Mouse (Mus musculus): ENCODE data around the gene Efhc1.

The Efhc1 gene

DNA sequence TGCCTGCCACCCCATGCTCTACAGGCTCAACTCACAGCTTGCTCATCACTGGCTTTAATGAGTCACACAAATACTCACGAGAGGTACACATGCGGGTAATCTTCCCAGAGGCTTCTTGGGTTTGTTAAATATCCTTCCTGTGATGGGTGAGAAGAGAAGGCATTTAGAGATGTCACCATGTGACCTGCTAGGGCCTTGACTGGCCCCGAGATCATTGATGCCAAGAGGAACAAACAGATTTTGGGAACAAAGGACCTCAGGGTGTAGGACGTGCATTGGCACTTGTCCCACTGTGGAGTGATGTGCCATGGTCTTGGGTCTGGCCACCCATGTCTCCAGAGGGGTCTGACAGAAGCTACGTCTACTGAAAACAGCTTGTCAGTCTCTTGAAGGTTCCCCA is 55.3 kb downstream of the Efhc1 start:
- in situ Hi-C loops (cut with MboI, MseI), result no loop called here

DNA sequence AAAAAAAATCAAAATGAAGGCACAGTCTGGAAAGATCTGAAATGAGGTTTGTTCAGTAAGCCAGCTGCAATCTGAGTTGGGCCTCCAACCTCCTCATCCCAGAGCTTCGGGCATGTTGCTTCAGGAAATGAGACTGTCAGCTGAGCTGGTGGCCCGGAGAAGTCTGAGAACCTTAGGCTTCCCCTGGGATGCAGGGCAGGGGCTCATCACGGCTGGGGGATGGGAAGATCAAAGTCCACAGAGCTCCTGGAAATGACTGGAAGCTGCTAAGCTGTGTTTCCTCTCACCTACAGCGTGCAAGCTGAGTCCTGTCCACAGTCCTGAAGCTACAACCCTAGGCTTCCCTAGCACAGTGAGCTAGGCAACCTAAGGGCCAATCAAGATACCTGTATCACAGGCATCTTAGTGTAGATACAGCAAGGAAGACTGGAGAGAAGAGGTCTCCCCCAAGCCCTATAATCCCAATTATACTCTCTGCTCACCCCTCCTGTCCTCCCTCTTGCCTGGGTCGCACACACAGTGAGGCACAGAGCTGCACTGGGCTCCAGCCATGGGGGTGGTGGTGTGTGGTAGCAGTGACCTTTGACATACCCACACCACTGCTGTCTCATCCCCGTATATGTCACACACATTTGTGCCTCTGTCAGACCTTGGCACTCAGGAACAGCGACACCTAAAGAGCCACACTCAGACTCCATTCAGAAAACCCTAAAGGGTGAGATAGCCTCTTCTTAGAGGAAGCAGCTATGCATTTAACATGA is 56.7 kb downstream of the Efhc1 start:
- in situ Hi-C loops (cut with MboI, MseI), result no loop called here

DNA sequence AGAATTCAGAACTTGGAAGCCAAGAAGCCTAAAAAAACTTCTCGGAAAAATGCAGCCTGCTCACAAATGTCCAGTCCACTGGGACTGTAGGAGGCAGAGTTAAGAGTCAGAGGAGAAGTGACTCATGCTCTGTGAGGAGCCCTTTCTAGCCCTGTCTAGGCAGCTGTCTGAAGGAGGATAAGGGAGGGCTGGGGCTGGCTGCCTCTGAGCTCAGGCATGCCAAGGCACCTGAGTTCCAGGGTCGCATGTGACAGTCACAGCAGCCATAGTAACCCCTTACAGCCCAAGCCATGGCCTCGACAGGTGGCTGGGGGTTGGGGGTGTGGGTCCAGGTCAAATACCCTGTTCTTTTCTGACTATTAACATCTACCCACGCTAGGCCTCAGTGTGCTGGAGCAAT is 57.5 kb downstream of the Efhc1 start:
- in situ Hi-C loops (cut with MboI, MseI), result no loop called here

DNA sequence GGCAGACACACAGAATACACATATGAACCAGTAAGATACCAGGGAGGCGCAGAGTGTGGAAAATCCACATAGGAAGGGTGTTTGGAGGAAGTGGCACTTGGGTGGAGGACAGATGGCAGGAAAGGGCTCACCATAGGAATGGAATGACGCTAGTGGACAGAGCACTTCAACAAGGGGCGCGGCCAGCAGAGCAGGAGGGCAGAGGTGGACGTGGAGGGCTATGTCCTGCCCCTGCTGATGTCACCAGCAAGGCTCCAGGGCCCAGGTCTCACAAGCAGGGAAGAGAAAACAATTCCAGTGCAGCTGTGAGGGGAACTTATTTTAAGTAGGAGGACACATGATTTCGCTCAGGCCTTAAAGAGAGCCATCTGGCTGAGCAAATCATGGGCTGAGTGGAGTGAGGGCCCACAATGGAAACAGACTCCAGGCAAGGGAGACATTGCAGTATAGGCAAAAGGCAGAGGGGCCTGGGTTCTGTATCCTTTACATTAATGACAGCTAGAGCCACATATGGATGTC is 58.9 kb downstream of the Efhc1 start:
- in situ Hi-C loops (cut with MboI, MseI), result no loop called here

DNA sequence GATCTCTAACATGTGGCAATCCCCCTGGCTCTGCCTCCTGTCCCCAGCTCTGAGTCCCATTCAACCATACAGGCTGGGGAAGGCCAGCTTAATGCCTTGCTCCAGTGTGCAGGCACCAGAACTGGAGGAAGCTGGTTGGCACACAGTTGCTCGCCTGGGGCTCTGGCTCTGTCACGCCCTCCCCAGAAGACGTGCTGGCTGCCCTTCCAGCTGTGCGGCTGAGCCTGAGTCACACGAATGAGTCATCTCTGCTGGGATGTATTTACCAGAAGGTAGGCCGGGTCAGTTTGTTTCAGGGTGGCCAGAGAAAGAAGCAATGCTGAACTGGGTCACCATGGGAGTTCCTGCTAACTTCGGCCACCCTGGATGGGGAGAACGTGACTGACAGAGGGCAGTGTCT is 63.0 kb downstream of the Efhc1 start:
- in situ Hi-C loops (cut with MboI, MseI), result no loop called here

DNA sequence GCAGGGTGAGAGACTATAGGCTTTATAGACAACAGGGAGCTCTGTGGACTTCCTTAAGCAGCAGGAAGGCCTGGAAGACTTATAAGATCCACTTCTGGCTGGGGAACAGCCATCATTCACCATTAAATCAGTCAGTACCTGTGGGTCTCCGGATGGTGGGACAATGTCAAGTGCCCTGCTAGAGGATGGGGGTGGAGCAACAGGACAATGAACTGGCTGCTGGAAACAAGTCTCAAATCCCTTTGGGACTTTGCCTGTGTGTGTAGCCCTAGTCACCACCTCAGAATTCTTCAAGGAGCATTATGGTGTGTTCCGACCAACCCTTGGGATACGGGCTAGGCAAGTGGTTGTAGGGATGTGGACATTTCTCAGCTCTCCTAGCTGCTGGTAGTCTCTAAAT is 71.7 kb downstream of the Efhc1 start:
- in situ Hi-C loops (cut with MboI, MseI), result no loop called here

DNA sequence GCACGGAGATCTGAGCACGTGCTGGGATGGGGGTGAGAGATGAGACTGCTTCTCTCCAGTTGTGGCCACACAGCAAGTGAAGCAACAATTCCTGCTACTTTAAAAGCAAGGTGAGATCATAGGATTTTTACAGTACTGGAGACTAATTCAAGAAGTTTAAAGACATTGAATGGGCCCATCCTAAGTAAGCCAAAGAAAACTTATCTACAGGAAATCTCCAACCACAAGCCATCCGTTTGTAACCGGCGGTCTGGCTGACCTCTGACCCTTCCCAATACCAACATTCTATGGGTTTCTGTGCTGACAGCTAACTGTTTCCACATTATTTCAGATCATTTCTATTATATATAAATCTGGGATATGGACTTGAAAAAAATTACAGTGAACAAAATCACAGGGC is 73.8 kb downstream of the Efhc1 start:
- in situ Hi-C loops (cut with MboI, MseI), result no loop called here

DNA sequence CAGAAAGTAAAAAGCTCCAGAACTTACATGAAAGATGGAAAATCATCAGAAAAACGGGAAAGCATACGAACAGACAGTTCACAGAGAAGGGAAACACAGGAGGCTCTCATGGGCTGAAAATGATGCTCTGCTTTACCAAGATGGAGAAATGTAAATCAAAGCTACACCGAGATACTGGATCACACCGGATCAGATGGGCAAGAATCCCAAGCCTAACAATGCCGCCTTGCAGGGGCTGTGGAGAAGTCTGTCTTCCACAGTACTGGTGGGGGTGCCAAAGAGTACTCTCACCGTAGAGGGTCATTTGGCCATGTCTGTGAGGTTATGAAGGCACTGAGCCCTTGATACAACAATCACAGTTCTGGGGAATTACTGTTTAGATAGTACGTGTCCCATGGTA is 75.1 kb downstream of the Efhc1 start:
- in situ Hi-C loops (cut with MboI, MseI), result no loop called here

DNA sequence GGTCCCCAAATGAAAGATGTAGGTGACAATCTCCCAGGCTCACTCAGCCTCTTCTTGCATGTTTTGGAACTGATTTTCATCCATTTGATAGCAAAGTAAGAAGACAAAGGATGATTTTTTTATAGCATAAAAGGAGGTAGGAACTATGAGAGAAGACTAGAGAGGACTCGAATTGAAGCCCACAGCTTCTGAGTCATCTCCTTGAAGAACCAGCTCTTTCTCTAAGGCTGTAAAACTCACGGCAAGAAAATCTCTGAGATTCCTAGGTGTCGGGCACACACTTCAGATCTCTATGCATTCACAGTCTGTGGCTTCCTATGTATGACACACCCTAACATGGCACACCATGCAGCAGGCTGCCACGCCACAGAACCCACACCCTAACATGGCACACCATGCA is 77.6 kb downstream of the Efhc1 start:
- in situ Hi-C loops (cut with MboI, MseI), result no loop called here

DNA sequence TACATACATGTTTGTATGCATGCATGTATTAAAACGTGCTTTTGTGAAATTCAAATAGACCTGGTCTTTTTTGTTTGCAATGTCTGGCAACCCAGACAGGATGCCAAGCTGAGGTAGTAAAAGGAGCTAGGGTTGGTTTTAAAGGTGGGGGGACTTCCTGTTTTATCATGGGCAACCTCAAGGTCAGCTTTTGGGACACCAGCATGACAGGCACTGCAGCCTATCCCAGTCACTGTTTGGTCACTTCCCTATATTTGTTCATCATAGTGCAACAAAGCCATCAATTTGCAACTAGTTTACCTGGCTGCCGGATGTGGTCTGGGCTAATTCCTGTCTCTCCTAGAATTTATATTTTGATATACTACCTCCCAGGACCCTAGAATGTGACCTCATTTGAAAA is 80.2 kb downstream of the Efhc1 start:
- in situ Hi-C loops (cut with MboI, MseI), result loop anchor here (5.0 kb wide), 1 partner anchor 54 kb away; no protein-coding TSS in a partner anchor

DNA sequence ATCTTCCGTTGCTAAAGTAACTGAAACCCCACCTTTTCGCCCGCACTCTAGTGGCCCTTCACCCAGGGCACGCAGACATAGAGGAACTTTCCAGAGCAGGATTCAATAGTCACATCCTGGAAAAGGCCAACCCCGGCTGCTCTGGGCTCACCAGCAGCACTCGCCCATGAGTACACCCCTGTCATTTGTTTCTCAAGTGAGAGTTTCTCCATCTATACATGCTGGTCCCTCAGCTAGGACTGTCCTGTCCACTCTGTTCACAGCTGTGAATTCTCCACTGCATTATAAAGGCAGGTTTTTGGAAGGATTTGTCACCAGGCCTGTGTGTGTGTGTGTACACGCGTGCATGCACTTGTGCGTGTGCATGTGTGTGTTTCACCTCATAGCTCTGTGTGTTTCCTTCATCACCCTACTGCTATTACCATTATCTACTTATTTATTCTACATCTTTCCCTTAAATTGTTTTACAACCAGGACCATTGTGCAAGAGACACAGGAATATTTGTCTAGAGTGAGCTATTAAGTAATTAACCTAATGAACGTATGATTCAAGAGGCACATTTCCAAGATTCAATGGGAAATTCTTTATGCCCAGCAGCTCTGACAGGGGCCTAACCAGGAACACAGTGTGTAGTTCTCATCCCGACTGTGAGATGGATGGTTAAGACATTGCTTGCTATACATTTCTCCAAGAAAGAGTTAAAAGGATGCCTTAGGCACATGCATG is 81.8 kb downstream of the Efhc1 start:
- in situ Hi-C loops (cut with MboI, MseI), result loop anchor here (5.0 kb wide), 1 partner anchor 56 kb away; no protein-coding TSS in a partner anchor

DNA sequence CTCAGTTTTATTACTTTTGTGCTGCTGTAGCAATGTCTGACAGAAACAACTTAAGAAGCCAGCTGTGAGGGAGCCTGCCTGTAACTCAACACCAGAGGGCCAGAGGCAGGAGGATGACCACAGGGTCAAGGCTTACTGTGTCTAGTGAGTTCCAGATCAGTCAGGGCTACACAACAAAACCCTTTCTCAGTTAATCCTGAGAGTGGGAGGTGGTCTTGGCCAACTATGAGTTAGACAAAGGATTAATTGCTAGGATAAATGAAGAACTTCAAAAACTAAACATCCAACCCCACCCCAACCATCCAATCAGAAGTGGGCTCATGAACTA is 82.3 kb downstream of the Efhc1 start:
- in situ Hi-C loops (cut with MboI, MseI), result loop anchor here (5.0 kb wide), 1 partner anchor 56 kb away; no protein-coding TSS in a partner anchor

DNA sequence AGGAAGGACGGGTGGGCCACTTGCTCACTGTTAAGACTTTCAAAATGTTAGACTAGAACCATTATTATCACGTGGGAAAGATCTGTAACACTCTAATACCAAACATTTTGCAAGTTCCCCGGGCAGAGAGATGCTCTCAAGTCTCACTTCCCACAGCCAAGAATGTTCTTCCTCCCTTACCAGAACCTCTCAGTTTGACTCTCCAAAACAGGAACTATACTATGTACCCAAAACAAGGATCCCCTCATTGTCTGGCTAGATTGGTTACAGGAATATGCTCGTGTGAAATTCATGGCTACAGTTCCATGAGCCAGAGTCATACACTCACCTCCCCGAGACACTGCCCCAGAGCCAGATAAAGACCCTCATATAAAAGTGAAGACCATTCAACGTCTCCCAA is 84.5 kb downstream of the Efhc1 start:
- in situ Hi-C loops (cut with MboI, MseI), result no loop called here

DNA sequence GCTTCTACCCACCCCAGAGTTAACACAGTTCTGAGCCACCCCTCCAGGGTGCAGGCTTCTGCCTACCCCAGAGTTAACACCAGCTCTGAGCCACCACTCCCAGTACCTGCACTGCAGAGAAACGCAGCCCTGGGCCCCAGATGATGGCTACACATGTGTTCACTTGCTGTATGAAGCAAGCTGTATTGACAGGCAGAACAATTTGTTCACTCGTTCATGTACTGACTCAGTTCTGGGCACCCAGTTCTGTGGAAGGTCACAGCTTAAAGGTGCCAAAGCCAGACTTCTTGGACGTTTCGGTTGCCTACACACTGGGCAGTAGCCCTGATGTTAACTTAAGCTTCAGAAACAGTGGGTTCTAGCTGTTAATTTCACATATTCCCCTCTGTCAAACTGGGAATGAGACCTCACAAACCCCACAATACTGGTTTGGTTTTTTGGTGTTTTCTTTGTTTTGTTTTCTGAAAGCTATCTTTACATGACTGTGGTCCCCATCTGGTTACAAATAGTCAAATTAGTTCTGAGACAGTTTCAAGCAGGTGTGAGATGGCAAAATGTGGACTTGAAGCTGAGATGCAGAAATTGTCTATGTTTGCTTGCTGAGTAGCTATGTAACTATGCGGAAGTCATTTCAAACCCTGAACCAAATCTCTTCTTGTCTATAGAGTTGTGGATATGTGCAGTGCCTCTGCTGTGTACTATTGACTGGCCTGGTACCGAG is 86.6 kb downstream of the Efhc1 start:
- in situ Hi-C loops (cut with MboI, MseI), result no loop called here

DNA sequence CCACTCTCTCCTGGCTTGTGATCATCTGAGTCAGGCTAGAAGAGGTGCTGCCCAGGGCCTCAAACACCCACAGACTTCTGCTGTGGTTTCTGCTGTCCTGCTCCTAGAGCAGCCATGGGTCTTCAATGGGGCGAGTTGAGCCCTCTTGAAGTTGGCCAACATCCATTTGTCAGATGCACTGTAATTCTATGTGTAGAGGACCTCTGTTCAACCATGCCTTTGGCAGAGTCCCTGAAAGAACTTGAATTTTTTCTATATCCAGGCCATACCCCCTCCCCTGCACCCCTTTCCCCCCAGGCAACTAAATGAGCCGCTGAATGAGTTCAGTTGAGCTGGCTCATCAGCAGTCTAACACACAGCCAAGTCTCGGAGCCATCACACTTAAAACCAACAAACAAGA is 88.1 kb downstream of the Efhc1 start:
- in situ Hi-C loops (cut with MboI, MseI), result no loop called here

DNA sequence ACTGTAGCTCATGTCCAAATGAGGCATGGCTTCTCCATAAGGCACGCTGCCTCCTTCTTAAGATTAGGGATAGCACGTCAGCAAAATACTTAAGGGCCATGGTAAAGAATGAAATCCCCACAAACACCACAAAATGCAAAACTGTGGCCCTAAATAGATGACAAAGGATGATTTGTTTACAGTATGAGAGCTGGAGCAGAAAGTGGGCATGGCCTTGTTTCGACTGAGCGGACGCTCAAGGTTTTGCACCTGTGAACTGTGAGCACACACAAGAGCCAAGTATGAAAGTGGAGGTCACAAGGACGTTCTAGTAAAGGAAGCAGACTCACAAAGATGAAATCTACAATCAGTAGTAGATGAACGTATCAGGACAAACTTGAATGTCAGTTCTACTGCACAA is 88.7 kb downstream of the Efhc1 start:
- in situ Hi-C loops (cut with MboI, MseI), result no loop called here

Data from regulatory T cell (primary cell).